Mouse (Mus musculus) liver, embryonic 16.5 days (tissue): ENCODE measurements around the gene Trim6. TPM values are rescaled to one million over a fixed set of nuclear protein-coding genes. Genes with fewer than 3 reads are reported as not detected.

Experiments
- ATAC-seq: fragments of 200-750 bp; cut with Nextera tagmentation; 2 replicates; pipeline ENCODE4 v1.8.0; 2017; ENCODE audit warnings: low read depth, mild to moderate bottlenecking, moderate number of reproducible peaks, moderate library complexity
- H3K27ac ChIP-seq: fragments of 300-500 bp; sonication (generic); 2 replicates; pipeline ENCODE4 v1.5.1; 2014; ENCODE audit warnings: mild to moderate bottlenecking, low read length
- H3K27me3 ChIP-seq: fragments of 300-500 bp; sonication (generic); 2 replicates; pipeline ENCODE4 v1.6.1; 2014; ENCODE audit warnings: low read depth, low read length, mixed read lengths; ENCODE audit not compliant: control insufficient read depth, insufficient read depth
- H3K36me3 ChIP-seq: fragments of 300-500 bp; sonication (generic); 2 replicates; pipeline ENCODE4 v1.6.1; 2014; ENCODE audit warnings: mild to moderate bottlenecking; ENCODE audit not compliant: control insufficient read depth, insufficient read depth
- H3K4me1 ChIP-seq: fragments of 300-500 bp; sonication (generic); 2 replicates; pipeline ENCODE4 v1.6.1; 2014; ENCODE audit warnings: low read depth, low read length, mixed read lengths; ENCODE audit not compliant: control insufficient read depth
- H3K4me2 ChIP-seq: fragments of 300-500 bp; sonication (generic); 2 replicates; pipeline ENCODE4 v1.6.1; 2014; ENCODE audit warnings: low read depth, low read length, mixed read lengths
- H3K4me3 ChIP-seq: fragments of 300-500 bp; sonication (generic); 2 replicates; pipeline ENCODE4 v1.5.1; 2014; ENCODE audit warnings: low read depth, mild to moderate bottlenecking, low read length
- H3K9ac ChIP-seq: fragments of 300-500 bp; sonication (generic); 2 replicates; pipeline ENCODE4 v1.6.1; 2014; ENCODE audit warnings: low read depth, low read length
- H3K9me3 ChIP-seq: fragments of 300-500 bp; sonication (generic); replicated peaks from 2 replicates; pipeline ENCODE4 v1.6.1; 2016; ENCODE audit warnings: low read length; ENCODE audit not compliant: control insufficient read depth
- WGBS: fragments of 180-500 bp; shearing (Covaris S2); extraction: QIAGEN DNeasy Blood & Tissue Kit; methylation state at CpG from one replicate; pipeline ENCODE4 v1.1.7; 2014; ENCODE audit not compliant: insufficient replicate concordance; 5-methylcytosine and 5-hydroxymethylcytosine counted together
- polyA plus RNA-seq: library from polyadenylated mRNA; unstranded; fragments of >200 nt; fragmentation: Nextera tagmentation; extraction: Ambion mirVana; gene quantifications from 2 replicates; pipeline ENCODE4 v1.2.1, GENCODE M21; 2015

The Trim6 gene
- 0.22 and 0.37 TPM in 2 replicates for polyA plus RNA-seq

DNA sequence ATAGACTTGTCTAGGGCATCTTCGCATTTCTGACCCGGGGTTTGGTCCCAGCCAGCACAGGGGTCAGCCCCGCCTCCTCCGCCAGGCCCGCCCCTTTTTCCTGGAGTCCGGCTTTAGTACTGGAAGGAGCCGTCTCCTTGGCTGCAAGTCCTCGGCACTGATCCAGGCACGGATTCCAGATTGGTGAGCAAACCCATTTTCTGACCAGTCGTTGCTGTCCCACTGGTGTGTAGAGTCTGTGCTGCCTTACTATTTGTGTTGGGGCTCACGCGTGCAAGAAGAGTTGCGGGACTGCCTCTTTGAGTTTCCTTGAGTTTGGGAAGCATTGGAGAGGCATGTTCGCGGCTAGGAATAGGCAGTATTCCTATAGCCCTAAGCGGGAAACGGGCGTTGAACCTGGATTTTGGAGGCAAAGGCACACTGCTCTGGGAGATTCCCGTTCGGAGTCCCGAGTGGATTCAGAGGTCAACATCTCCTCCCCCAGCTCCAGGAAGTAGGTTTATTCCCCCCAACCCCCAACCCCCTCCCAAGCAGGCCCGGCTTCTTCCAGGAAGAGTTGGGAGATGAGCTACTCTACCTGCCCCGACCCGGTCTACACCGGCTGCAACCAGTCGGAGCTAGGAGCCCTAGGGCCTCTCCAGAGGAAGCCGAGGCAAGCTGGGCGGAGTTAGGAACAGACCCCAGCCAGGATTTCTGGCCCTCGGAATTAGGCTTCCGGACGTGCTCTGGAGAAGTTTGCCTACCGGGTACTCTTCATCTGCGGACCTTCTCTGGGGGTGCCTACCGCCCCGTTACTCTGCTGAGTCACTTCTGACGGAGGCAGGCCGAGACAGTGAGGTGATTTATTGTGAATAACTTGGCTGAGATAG is at the start of gene Trim6:
Trim6 (plus strand) TSS at position 93 of the 869 bp plus-strand sequence.
- ATAC-seq = peak; percentile 56
- Histone ChIP-seq H3K27ac (no peak within 1 kb of the TSS), H3K4me2 (peak within 1 kb of the TSS; percentile 57), H3K9ac (peak within 1 kb of the TSS; percentile 31; the same call in 1 of the 2 replicates), H3K27me3 (no peaks in the 10 kb centered on the region), H3K36me3 (no peaks in the 10 kb centered on the region), H3K4me1 (no peaks in the 10 kb centered on the region), H3K9me3 (no peaks in the 10 kb centered on the region), H3K4me3 (peak within 1 kb of the TSS; percentile 56)
- 1% methylated on average over 37 of the region's 37 CpGs for WGBS

DNA sequence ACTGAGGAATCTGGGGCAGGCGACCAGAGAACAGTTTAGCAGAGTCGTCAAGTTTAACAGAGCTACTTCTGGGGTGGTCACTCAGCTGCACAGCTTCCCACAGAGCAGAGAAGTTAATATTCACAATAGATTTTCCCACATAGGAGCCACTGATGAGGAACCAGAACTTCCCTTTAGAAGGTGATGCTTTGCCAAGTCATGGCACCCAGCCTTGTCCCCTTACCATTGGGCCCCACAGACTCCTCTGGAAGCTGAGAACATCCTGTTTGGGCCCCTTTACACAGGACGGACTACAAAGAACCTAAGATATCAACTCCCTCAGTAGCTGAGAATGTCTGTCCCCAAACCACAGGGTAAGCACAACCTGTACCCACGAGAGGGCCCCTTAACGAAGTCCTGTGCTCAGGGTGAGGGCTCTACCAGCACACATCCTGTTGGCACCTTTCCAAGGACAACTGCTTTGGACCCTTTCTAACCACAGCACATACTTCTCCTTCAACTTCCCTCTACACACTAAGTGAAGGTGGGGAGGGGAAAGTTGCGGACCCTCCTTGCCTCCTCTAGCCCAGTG is 48.9 kb upstream of the Trim6 start:
- no peaks in the 10 kb centered on the region for H3K4me1 ChIP-seq
- ATAC-seq = peak; percentile 47
- H3K27me3 ChIP-seq = no peaks in the 10 kb centered on the region
- no peak overlapping the region for H3K9ac ChIP-seq
- H3K4me2 ChIP-seq = no peak overlapping the region
- no peak overlapping the region for H3K27ac ChIP-seq
- H3K36me3 ChIP-seq = no peaks in the 10 kb centered on the region
- no peaks in the 10 kb centered on the region for H3K9me3 ChIP-seq
- H3K4me3 ChIP-seq = no peak overlapping the region
- WGBS = 17% methylated on average over 6 of the region's 6 CpGs

DNA sequence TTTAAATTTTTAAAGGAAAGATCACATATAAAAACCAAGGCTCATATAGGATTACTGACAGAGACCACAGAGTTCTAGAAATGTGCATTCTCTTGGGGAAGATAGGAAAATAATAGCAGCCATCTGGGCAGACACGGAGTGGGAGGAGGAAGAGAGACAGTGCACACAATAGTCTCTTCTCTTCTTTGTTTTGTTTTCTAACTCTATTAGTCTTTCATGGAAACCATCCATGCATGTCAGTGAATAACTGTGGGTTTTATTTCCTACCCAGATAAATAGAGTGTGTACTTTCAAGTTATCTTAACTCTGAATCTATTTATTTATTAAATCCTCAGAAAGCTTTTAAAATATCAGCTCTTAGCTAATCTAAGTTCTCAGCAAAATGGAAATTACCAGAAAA is 43.5 kb upstream of the Trim6 start:
- Histone ChIP-seq H3K4me2 (no peak overlapping the region), H3K9me3 (no peaks in the 10 kb centered on the region), H3K36me3 (no peaks in the 10 kb centered on the region), H3K9ac (no peak overlapping the region), H3K27ac (no peak overlapping the region), H3K4me3 (no peak overlapping the region), H3K4me1 (no peaks in the 10 kb centered on the region), H3K27me3 (no peaks in the 10 kb centered on the region)
- 53% methylated on average over 1 of the region's 1 CpGs for WGBS
- ATAC-seq = no peak

DNA sequence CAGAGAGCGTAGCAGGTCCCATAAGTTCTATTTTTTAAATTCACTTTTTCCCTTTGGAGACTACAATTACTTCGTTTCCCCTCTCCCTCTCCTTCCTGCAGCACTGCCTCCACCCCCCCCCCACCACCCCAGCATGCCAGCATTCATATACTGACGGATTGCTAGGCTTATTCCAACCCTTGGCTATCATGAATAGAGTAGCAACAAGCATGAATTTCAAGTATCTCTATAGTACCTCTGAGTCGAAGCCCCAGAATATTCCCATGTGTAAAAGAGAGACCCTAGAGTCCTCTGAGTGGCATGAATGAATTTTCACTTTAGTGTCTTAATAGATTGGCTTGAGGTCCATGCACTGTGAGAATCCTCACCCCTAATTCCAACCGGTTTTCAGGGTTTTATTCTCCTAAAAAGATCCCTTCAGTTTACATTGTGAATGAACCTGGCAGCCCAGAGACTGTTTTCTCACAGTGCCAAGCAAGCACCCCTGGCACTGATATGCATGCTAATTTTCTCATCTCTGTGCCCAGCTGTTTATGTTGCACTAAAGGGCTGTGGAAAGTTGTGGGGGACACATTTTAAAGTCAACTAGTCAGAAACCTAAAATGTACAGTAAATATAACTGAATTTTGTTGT is 40.1 kb upstream of the Trim6 start:
- no peaks in the 10 kb centered on the region for H3K27me3 ChIP-seq
- 56% methylated on average over 5 of the region's 5 CpGs for WGBS

DNA sequence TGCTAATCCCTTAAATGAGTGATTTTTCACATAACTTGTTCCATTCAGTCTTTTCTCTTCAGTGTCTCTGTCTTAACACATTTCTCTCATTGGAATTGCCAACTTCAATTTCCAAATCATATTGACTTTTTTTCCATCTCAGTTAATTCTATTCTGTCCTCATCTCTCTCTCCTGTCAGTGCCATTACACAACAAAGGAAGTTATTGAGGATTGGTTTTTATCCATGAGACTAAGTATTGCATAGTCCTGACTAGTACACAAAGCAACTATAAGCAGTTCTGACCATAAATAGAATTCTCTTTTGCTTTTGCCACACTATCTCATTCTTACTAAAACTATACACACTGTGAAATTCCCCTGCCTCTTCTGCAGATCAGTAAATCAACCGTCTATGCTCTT is 39.5 kb upstream of the Trim6 start:
- H3K27ac ChIP-seq = no peak overlapping the region
- H3K4me3 ChIP-seq = no peak overlapping the region
- no peak for ATAC-seq
- H3K4me2 ChIP-seq = no peak overlapping the region
- WGBS = 54% methylated on average over 1 of the region's 1 CpGs
- no peak overlapping the region for H3K9ac ChIP-seq
- no peaks in the 10 kb centered on the region for H3K27me3 ChIP-seq
- H3K9me3 ChIP-seq = no peaks in the 10 kb centered on the region
- no peaks in the 10 kb centered on the region for H3K4me1 ChIP-seq
- no peaks in the 10 kb centered on the region for H3K36me3 ChIP-seq

More for the DNA sequence above, 40.1 kb upstream of the Trim6 start:
- no peaks in the 10 kb centered on the region for H3K9me3 ChIP-seq
- no peak for ATAC-seq
- H3K4me1 ChIP-seq = no peaks in the 10 kb centered on the region
- H3K36me3 ChIP-seq = no peaks in the 10 kb centered on the region
- H3K9ac ChIP-seq = no peak overlapping the region
- no peak overlapping the region for H3K27ac ChIP-seq
- no peak overlapping the region for H3K4me3 ChIP-seq
- no peak overlapping the region for H3K4me2 ChIP-seq

DNA sequence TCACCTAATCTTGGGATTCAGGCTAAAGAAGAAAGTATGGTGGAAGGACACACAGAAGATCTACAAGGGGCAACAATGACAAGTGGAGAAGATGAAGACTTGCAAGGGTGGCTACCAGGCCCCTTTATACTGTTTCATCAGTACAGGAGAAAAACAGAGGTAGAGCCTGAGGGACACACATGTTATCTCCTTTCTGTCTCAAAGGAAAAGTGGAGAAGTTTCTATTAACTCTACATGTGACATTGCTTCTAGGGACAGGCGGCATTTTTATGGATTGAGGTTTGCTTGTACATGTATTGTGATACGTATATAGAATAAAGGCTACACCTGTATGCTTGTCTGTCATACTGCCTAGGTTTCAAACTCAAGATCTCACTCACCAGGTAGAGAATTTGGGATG is 35.3 kb upstream of the Trim6 start, which contains the start of gene Olfr648:
Olfr648 (minus strand) TSS at position 101 of the 400 bp plus-strand sequence.
- Histone ChIP-seq H3K36me3 (no peaks in the 10 kb centered on the region), H3K9ac (no peak within 1 kb of the TSS), H3K27me3 (no peaks in the 10 kb centered on the region), H3K4me3 (no peak within 1 kb of the TSS), H3K27ac (no peak within 1 kb of the TSS), H3K9me3 (no peaks in the 10 kb centered on the region), H3K4me1 (no peaks in the 10 kb centered on the region), H3K4me2 (no peak within 1 kb of the TSS)
- no peak for ATAC-seq
- WGBS = 69% methylated on average over 2 of the region's 2 CpGs

DNA sequence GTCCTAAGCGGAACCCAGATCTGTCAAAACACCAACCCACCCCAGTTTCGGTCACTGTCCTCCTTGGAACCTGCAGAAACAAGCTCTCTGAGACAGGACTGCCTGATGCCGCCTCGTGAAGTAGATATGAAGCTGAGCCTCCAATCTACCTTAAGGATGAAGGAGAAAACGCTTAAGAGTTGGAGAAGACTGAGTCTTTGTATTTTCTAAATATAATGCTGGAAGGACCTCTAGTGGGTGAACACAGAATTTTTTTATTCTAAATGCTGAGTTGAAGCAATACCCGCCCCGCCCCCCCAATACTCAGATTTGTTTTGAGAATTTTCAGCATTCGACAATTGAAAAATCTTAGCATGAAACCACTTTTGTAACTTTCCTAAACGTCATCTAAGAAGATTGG is 27.3 kb upstream of the Trim6 start:
- no peaks in the 10 kb centered on the region for H3K27me3 ChIP-seq
- no peaks in the 10 kb centered on the region for H3K9me3 ChIP-seq
- WGBS = 29% methylated on average over 9 of the region's 9 CpGs
- no peak overlapping the region for H3K4me2 ChIP-seq
- no peak overlapping the region for H3K4me3 ChIP-seq
- H3K36me3 ChIP-seq = no peaks in the 10 kb centered on the region
- no peaks in the 10 kb centered on the region for H3K4me1 ChIP-seq
- ATAC-seq = no peak
- H3K27ac ChIP-seq = no peak overlapping the region
- H3K9ac ChIP-seq = no peak overlapping the region

DNA sequence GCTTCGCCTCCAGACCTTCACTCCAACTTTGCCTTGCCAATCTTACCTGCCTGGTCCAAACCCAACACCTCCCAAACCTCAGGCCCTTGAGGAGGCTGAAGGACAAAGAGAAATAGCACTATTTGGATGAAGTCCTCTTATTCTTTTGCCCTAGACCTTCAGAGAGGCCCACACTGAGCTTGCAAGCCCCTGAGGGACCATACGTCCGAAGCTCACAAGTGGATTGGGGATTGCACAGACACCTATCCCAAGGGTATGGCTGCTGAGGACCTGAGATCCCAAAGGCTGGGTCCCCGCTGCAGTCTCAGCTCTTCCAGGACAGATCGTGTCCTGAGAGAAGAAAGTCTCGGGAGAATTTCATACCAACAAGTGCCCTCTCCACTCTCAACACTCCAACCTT is 22.7 kb upstream of the Trim6 start, which contains the start of gene Olfr649:
Olfr649 (minus strand) TSS at position 101 of the 400 bp plus-strand sequence.
- H3K4me1 ChIP-seq = no peaks in the 10 kb centered on the region
- no peaks in the 10 kb centered on the region for H3K27me3 ChIP-seq
- no peak within 1 kb of the TSS for H3K9ac ChIP-seq
- H3K4me2 ChIP-seq = no peak within 1 kb of the TSS
- H3K4me3 ChIP-seq = no peak within 1 kb of the TSS
- no peaks in the 10 kb centered on the region for H3K36me3 ChIP-seq
- 65% methylated on average over 6 of the region's 6 CpGs for WGBS
- H3K9me3 ChIP-seq = no peaks in the 10 kb centered on the region
- H3K27ac ChIP-seq = no peak within 1 kb of the TSS
- ATAC-seq = no peak
